Mouse (Mus musculus) C2C12 (cell line): ENCODE data around the gene Yme1l1. TPM values are rescaled to one million over a fixed set of nuclear protein-coding genes. Genes with fewer than 3 reads are reported as not detected.

Experiments
- H3K27me3 ChIP-seq: one replicate; pipeline ENCODE4 v1.6.1; 2011; ENCODE audit not compliant: control insufficient read depth, insufficient read depth, insufficient read length
- H3K36me3 ChIP-seq: one replicate; pipeline ENCODE4 v1.6.1; 2011; ENCODE audit not compliant: control insufficient read depth, insufficient read depth
- H3K4me3 ChIP-seq: one replicate; pipeline ENCODE4 v1.5.1; 2011; ENCODE audit warnings: mild to moderate bottlenecking, control low read depth; ENCODE audit not compliant: poor library complexity, insufficient read depth, severe bottlenecking
- H3K79me2 ChIP-seq: one replicate; pipeline ENCODE4 v1.6.1; 2011; ENCODE audit not compliant: control insufficient read depth, insufficient read depth
- H3K79me3 ChIP-seq: one replicate; pipeline ENCODE4 v1.6.1; 2011; ENCODE audit warnings: low read depth, control low read depth
- H3ac ChIP-seq: one replicate; pipeline ENCODE3; 2011; ENCODE audit warnings: low read depth; ENCODE audit not compliant: control insufficient read depth, insufficient read length
- CEBPB ChIP-seq: IDR thresholded peaks from one replicate; pipeline ENCODE4 v1.6.1; 2011; ENCODE audit warnings: low read depth, mild to moderate bottlenecking, control low read depth, moderate library complexity
- CTCF ChIP-seq: IDR thresholded peaks from one replicate; pipeline ENCODE4 v1.5.1; 2011; ENCODE audit not compliant: control insufficient read depth, insufficient read depth, insufficient read length
- FOSL1 ChIP-seq: IDR thresholded peaks from one replicate; pipeline ENCODE4 v1.8.0; 2011; ENCODE audit warnings: mild to moderate bottlenecking, low read length; ENCODE audit not compliant: poor library complexity, insufficient read depth, severe bottlenecking
- MAX ChIP-seq: IDR thresholded peaks from one replicate; pipeline ENCODE4 v1.6.1; 2011; ENCODE audit warnings: mild to moderate bottlenecking, control low read depth
- MYOD1 ChIP-seq: IDR thresholded peaks from one replicate; pipeline ENCODE4 v1.6.1; 2011; ENCODE audit warnings: low read depth; ENCODE audit not compliant: control insufficient read depth, insufficient read length
- MYOG ChIP-seq: IDR thresholded peaks from one replicate; pipeline ENCODE4 v1.6.1; 2011; ENCODE audit not compliant: control insufficient read depth, insufficient read length; ENCODE audit errors: extremely low read depth
- USF1 ChIP-seq: IDR thresholded peaks from one replicate; pipeline ENCODE4 v1.6.1; 2011; ENCODE audit warnings: low read depth, mild to moderate bottlenecking, control low read depth, moderate library complexity
- polyA plus RNA-seq: library from polyadenylated mRNA; unstranded; fragments of >200 nt; fragmentation: generic; extraction: Trizol; gene quantifications from one replicate; pipeline ENCODE4 v1.2.1, GENCODE M21; 2012; ENCODE audit warnings: missing spikeins

The Yme1l1 gene
- polyA plus RNA-seq, 1 experiment: 13.1 TPM

GRCm38 (mm10) chr2:23201034-23201433 is 44.9 kb downstream of the Yme1l1 start:
- H3K79me3 ChIP-seq: no peaks in the 10 kb centered on the region
- no peak overlapping the region for H3K4me3 ChIP-seq
- no peak overlapping the region for H3ac ChIP-seq
- H3K79me2 ChIP-seq: no peaks in the 10 kb centered on the region
- H3K27me3 ChIP-seq: no peaks in the 10 kb centered on the region
- no peak for TF ChIP-seq MYOG
- TF ChIP-seq USF1: no peak
- TF ChIP-seq MAX: no peak
- no peak for TF ChIP-seq FOSL1
- TF ChIP-seq MYOD1: no peak
- TF ChIP-seq CEBPB: no peak
- no peak for TF ChIP-seq CTCF
- peaks cover 41% of the 10 kb centered on the region for H3K36me3 ChIP-seq

DNA sequence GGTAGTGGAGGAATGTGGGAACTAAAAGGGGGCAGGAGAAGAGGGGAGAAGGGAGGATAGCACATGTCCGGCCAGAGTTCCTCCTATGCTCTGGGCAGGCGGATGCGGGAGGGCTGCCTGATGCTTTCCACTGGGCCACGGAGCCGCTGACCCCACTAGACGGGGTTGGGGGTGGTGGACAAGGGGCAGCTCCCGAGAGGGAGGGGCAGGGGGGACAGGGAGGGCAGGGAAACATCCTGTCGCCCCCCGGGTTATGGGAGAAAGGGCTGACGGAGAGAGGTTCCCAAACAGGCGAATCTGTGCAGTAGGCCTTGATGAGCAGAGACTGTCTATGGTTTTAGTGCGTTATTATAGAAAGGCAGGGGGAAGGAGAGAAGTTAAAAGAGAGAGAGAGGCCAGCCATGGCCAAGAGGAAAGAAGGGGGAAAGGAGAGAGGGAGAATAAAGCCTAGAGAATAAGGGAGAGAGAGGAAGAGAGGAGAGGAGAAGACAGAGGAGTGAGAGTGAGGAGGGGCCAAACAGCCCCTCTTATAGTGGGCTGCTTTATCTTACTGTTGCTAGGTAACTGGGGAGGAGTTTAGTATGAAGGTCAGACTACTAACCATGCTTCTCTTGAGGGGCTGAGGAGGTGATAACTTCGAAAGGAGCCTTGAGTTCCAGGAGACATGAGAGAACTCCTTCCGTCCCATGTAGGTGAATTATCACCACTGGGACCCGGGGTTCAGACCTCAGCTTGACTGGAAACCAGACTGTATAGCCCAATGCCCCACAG is 46.9 kb downstream of the Yme1l1 start:
- Histone ChIP-seq H3K79me2 (no peaks in the 10 kb centered on the region), H3K79me3 (no peaks in the 10 kb centered on the region), H3K36me3 (peaks cover 24% of the 10 kb centered on the region), H3K4me3 (no peak overlapping the region), H3K27me3 (no peaks in the 10 kb centered on the region), H3ac (no peak overlapping the region)
- TF ChIP-seq CEBPB: no peak
- no peak for TF ChIP-seq MYOG
- TF ChIP-seq MAX: no peak
- no peak for TF ChIP-seq FOSL1
- no peak for TF ChIP-seq CTCF
- no peak for TF ChIP-seq USF1
- no peak for TF ChIP-seq MYOD1

GRCm38 (mm10) chr2:23207070-23207526 is 50.9 kb downstream of the Yme1l1 start, which contains the start of gene 4931423N10Rik:
Gene 4931423N10Rik (plus strand): TSS chr2:23207476.
- H3K36me3 ChIP-seq: no peaks in the 10 kb centered on the region
- no peak within 1 kb of the TSS for H3K4me3 ChIP-seq
- H3ac ChIP-seq: no peak within 1 kb of the TSS
- TF ChIP-seq FOSL1: no peak
- no peaks in the 10 kb centered on the region for H3K27me3 ChIP-seq
- no peaks in the 10 kb centered on the region for H3K79me3 ChIP-seq
- H3K79me2 ChIP-seq: no peaks in the 10 kb centered on the region

GRCm38 (mm10) chr2:23213661-23214060 is 57.5 kb downstream of the Yme1l1 start:
- H3K79me3 ChIP-seq: no peaks in the 10 kb centered on the region
- H3K27me3 ChIP-seq: no peaks in the 10 kb centered on the region
- no peaks in the 10 kb centered on the region for H3K79me2 ChIP-seq
- H3K4me3 ChIP-seq: no peak overlapping the region
- no peaks in the 10 kb centered on the region for H3K36me3 ChIP-seq
- TF ChIP-seq USF1 (no peak), CTCF (no peak), MAX (no peak), MYOD1 (no peak), MYOG (no peak), FOSL1 (no peak)
- no peak overlapping the region for H3ac ChIP-seq

DNA sequence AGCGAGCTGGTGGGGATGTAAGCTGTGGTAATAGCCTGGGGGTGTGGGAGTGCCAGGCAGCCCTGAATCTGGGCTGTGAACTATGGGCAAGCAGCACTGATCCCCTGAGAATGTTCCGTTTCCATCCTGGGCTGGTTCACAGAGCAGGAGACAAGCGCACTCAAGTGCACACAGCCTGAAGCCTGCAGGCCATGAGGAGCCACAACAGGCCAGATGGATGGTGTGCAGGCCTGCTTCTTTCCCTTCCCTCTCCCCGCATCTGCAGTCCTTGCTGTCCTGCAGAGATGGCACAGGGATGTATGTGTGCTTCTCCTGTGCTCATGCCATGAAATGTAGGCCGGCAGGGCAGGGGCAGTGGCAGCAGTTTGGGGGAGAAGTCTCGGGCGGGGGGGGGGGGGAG is 69.0 kb downstream of the Yme1l1 start:
- Histone ChIP-seq H3ac (no peak overlapping the region), H3K36me3 (no peaks in the 10 kb centered on the region), H3K4me3 (no peak overlapping the region), H3K27me3 (no peaks in the 10 kb centered on the region), H3K79me3 (no peaks in the 10 kb centered on the region), H3K79me2 (no peaks in the 10 kb centered on the region)
- TF ChIP-seq CTCF: no peak
- no peak for TF ChIP-seq MYOG
- TF ChIP-seq MAX: no peak
- no peak for TF ChIP-seq FOSL1
- no peak for TF ChIP-seq MYOD1
- TF ChIP-seq USF1: no peak
- no peak for TF ChIP-seq CEBPB

- no peaks in the 10 kb centered on the region for H3K27me3 ChIP-seq
- H3K36me3 ChIP-seq: no peaks in the 10 kb centered on the region
- no peak for TF ChIP-seq FOSL1
- TF ChIP-seq USF1: no peak
- no peak for TF ChIP-seq CEBPB
- TF ChIP-seq MYOD1: no peak
- no peak for TF ChIP-seq MAX
- no peak for TF ChIP-seq CTCF
- no peak for TF ChIP-seq MYOG
- H3K4me3 ChIP-seq: no peak overlapping the region
- no peaks in the 10 kb centered on the region for H3K79me2 ChIP-seq
- no peaks in the 10 kb centered on the region for H3K79me3 ChIP-seq
- H3ac ChIP-seq: no peak overlapping the region
These were observed 72.3 kb downstream of the Yme1l1 start for GRCm38 (mm10) chr2:23228463-23228862.
